Mouse (Mus musculus): ENCODE measurements around the gene Gm9507. TPM values are rescaled to one million over a fixed set of nuclear protein-coding genes. Genes with fewer than 3 reads are reported as not detected.
"Not testable (repeated sequence)": the region's sequence is repeated elsewhere in the genome, so short reads cannot be mapped to it uniquely, and the experiment has no call there.

Gene Gm9507
- total RNA-seq, 2 experiments from 2014 or later = not detected

DNA sequence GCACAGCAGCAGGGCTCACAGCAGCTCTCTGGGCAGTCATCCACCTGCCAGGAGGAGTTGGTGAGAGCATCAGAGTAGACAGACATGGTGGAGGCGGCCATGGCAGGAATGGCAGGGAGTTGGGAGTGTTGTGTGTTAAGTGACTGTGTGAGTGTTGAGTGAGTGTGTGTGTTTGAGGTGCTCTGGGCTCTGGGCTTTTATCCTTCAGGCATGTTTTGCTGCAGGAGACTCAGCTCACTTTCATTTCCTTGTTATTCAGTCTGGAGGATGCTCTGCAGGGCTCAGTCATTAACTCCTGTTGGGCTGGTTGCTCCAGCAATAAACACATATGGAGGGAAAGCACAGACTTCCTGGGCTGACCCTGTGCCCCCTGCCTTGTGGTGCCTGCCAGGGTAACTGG is 29.2 kb downstream of the Gm9507 start, which contains the start of gene Gm3250:
Gene Gm3250, minus strand, starts transcription at position 101 of the 400 bp plus-strand sequence.
- intact Hi-C loops (cut with DNase I; ENCODE audit: low total_unique reads); DNase-seq: not testable (repeated sequence)

DNA sequence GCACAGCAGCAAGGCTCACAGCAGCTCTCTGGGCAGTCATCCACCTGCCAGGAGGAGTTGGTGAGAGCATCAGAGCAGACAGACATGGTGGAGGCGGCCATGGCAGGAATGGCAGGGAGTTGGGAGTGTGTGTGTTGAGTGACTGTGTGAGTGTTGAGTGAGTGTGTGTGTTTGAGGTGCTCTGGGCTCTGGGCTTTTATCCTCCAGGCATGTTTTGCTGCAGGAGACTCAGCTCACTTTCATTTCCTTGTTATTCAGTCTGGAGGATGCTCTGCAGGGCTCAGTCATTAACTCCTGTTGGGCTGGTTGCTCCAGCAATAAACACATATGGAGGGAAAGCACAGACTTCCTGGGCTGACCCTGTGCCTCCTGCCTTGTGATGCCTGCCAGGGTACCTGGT is 34.8 kb downstream of the Gm9507 start, which contains the start of gene Gm7138:
Gene Gm7138, minus strand, starts transcription at position 101 of the 400 bp plus-strand sequence.
- intact Hi-C loops (cut with DNase I; ENCODE audit: low total_unique reads); DNase-seq: not testable (repeated sequence)

DNA sequence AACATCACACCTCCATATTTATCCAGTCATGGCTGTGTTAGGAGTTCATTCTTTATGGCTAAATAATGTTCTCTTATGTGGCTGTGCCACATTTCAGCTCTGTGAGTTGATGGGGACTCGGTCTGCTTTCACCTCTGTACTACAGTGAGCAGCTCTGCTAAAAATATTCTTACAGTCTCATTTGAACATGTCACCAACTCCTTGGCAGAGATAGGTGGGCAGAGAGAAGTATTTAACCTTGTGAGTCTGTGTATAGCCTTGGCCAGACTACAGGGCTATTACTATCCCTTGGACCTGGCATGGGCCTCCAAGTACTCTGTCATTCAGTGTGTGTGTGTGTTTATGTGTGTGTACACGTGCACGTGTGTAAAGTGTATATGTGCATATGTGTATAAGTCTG is 39.5 kb downstream of the Gm9507 start:
- DNase-seq; intact Hi-C loops (cut with DNase I; ENCODE audit: low total_unique reads): not testable (repeated sequence)

DNA sequence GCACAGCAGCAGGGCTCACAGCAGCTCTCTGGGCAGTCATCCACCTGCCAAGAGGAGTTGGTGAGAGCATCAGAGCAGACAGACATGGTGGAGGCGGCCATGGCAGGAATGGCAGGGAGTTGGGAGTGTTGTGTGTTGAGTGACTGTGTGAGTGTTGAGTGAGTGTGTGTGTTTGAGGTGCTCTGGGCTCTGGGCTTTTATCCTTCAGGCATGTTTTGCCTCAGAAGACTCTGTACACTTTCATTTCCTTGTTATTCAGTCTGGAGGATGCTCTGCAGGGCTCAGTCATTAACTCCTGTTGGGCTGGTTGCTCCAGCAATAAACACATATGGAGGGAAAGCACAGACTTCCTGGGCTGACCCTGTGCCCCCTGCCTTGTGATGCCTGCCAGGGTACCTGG is 40.4 kb downstream of the Gm9507 start, which contains the start of gene Gm3238:
Gene Gm3238, minus strand, starts transcription at position 101 of the 400 bp plus-strand sequence.
- DNase-seq; intact Hi-C loops (cut with DNase I; ENCODE audit: low total_unique reads): not testable (repeated sequence)

DNA sequence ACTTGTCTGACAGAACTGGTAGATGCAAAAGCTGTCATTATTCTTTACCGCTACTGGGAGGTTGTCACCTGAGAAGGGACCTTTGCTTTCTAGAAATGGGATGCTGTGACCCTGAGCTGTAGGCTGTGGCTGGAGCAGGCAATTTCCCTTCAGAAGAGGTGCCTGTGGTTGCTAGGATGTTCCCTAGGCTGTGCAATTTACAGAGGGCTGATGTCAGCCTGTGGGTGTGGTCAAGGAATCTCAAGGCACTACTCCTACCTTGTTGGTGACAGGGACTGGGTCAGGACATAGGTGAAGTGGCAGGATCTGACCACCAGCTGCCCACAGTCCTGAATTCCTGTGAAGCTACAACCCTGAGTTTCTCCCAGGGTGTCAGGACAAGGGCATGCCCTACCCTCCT is 41.9 kb downstream of the Gm9507 start:
- intact Hi-C loops (cut with DNase I; ENCODE audit: low total_unique reads) = no loop called here
- DNase-seq = no peak

Other genes starting within 250 kb of the Gm9507 start
- 10 to 100 TPM; 47.4 to 51.8 TPM for gene Pttg1ip, start 230.1 kb downstream of the Gm9507 start, total RNA-seq (2021)
- gene Sumo3, start 205.7 kb downstream of the Gm9507 start, total RNA-seq (2021) = 10 to 100 TPM; 41.9 to 46.5 TPM
- gene Gm49325, start 205.6 kb downstream of the Gm9507 start, total RNA-seq (2021) = 10 to 100 TPM in 1 of 2 experiments, 1 to 10 TPM in 1; 5.8 to 10.3 TPM
- 10 to 100 TPM; 79.8 to 84.4 TPM for gene Ube2g2, start 189.6 kb downstream of the Gm9507 start, total RNA-seq (2021)
- not detected for gene Tspear, start 125.3 kb downstream of the Gm9507 start, total RNA-seq (2021)
- gene Gm19402, start 121.1 kb downstream of the Gm9507 start, total RNA-seq (2021) = not detected
- gene Gm9508, start 114.6 kb downstream of the Gm9507 start, total RNA-seq (2021) = not detected
- not detected for gene Gm10272, start 105.2 kb downstream of the Gm9507 start, total RNA-seq (2021)
- not detected for gene Gm10024, start 100.4 kb downstream of the Gm9507 start, total RNA-seq (2021)
- not detected for gene Gm10142, start 96.0 kb downstream of the Gm9507 start, total RNA-seq (2021)
- gene Krtap12-1, start 91.2 kb downstream of the Gm9507 start, total RNA-seq (2021) = not detected
- not detected for gene Gm10100, start 85.4 kb downstream of the Gm9507 start, total RNA-seq (2021)
- gene Gm18596, start 69.2 kb downstream of the Gm9507 start, total RNA-seq (2021) = not detected
- gene Gm9736, start 60.5 kb downstream of the Gm9507 start, total RNA-seq (2021) = not detected
- gene Gm3233, start 52.2 kb downstream of the Gm9507 start, total RNA-seq (2021) = not detected
- gene Gm3238, start 40.5 kb downstream of the Gm9507 start, total RNA-seq (2021) = not detected
- not detected for gene Gm7138, start 34.9 kb downstream of the Gm9507 start, total RNA-seq (2021)
- not detected for gene Gm3250, start 29.3 kb downstream of the Gm9507 start, total RNA-seq (2021)
- not detected for gene Gm7137, start 23.6 kb downstream of the Gm9507 start, total RNA-seq (2021)
- not detected for gene Gm9639, start 16.8 kb downstream of the Gm9507 start, total RNA-seq (2021)
- not detected for gene Gm19668, start 12.7 kb downstream of the Gm9507 start, total RNA-seq (2021)
- not detected for gene Gm2696, start 2.8 kb upstream of the Gm9507 start, total RNA-seq (2021)
- gene Krtap10-4, start 15.3 kb upstream of the Gm9507 start, total RNA-seq (2021) = not detected
- gene Krtap10-10, start 24.1 kb upstream of the Gm9507 start, total RNA-seq (2021) = not detected
- gene Gm36176, start 35.0 kb upstream of the Gm9507 start, total RNA-seq (2021) = not detected
- gene Gm10318, start 41.0 kb upstream of the Gm9507 start, total RNA-seq (2021) = not detected
- gene Gm3285, start 50.1 kb upstream of the Gm9507 start, total RNA-seq (2021) = not detected
- under 1 TPM; 0.33 to 0.41 TPM for gene Lrrc3, start 90.7 kb upstream of the Gm9507 start, total RNA-seq (2021)
- under 1 TPM; 0.04 to 0.33 TPM for gene Trpm2, start 158.7 kb upstream of the Gm9507 start, total RNA-seq (2021)
- gene 1810043G02Rik, start 166.7 kb upstream of the Gm9507 start, total RNA-seq (2021) = 1 to 10 TPM; 3.7 to 4.6 TPM
- gene Pfkl, start 198.2 kb upstream of the Gm9507 start, total RNA-seq (2021) = 1 to 10 TPM; 9.0 to 9.3 TPM
- gene Dnmt3l, start 230.1 kb upstream of the Gm9507 start, total RNA-seq (2021) = not detected
- not detected for gene Aire, start 231.8 kb upstream of the Gm9507 start, total RNA-seq (2021)

Data from gastrocnemius, postnatal 14 days (tissue).